Mouse (Mus musculus): ENCODE results near the gene Nhlrc3. TPM values are rescaled to one million over a fixed set of nuclear protein-coding genes. Genes with fewer than 3 reads are reported as not detected.

The Nhlrc3 gene
- polyA plus RNA-seq, 1 experiment from 2014 or later: 10.3 TPM

DNA sequence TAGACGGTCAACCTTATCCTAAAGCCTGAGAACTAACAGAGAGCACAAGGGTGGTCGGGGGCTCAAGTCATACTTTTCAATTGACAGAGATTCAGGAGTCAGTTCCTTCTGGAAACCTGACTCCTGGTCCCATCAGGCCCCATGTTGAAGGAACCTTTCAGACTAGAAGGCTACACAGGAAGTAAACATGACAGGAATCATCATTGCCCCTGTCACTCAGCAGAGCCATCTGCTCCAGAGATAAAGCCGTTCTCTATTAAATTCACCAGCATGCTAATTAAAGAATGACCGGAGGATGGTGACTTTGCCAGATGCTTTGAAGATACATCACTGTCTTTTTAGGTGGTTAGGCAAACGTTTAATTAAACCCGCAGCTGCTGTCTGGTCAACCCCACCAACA, 53.1 kb downstream of the Nhlrc3 start:
- WGBS: 74% methylated on average over 6 of the region's 6 CpGs
- DNase-seq (ENCODE audit: low spot score): no peak

DNA sequence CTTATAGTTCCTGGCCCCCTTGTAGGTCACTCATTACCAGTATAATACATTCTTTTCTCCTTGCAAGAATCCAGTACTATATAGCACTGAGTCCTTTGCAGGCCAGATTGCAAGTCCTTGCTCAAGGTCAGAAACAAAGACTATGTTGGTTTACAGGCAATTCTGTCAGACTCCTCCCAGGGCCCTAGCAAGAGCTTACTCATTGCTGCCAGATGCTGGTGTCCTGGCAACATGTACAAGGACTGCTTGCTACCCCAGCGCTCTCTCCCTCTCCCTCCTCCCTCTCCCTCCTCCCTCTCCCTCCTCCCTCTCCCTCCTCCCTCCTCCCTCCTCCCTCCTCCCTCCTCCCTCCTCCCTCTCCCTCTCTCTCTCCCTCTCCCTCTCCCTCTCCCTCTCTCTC, 56.0 kb downstream of the Nhlrc3 start:
- H3K27me3 ChIP-seq (ENCODE audit: low read depth, poor library complexity, severe bottlenecking): no peaks in the 10 kb centered on the region
- DNase-seq (ENCODE audit: low spot score): no peak
- H3K4me1 ChIP-seq: no peaks in the 10 kb centered on the region; the same call in 1 of the 2 replicates
- H3K9me3 ChIP-seq (replicated peaks): no peaks in the 10 kb centered on the region
- H3K4me3 ChIP-seq: no peak overlapping the region
- H3K27ac ChIP-seq: no peak overlapping the region
- WGBS: 79% methylated on average over 1 of the region's 1 CpGs
- H3K36me3 ChIP-seq: no peaks in the 10 kb centered on the region

More for the DNA sequence above, 53.1 kb downstream of the Nhlrc3 start:
- no peaks in the 10 kb centered on the region for H3K27me3 ChIP-seq (ENCODE audit: low read depth, poor library complexity, severe bottlenecking)
- H3K27ac ChIP-seq: no peak overlapping the region
- H3K36me3 ChIP-seq: no peaks in the 10 kb centered on the region
- H3K4me3 ChIP-seq: no peak overlapping the region
- peaks cover 4% of the 10 kb centered on the region; the same call in 1 of the 2 replicates for H3K4me1 ChIP-seq
- no peaks in the 10 kb centered on the region for H3K9me3 ChIP-seq (replicated peaks)

Other genes starting within 250 kb of the Nhlrc3 start
- gene Proser1, start 334 bp upstream of the Nhlrc3 start, polyA plus RNA-seq (2016; fragmentation: Nextera tagmentation; extraction: Ambion mirVana): 22.1 and 24.3 TPM in 2 replicates
- gene Stoml3, start 25.3 kb upstream of the Nhlrc3 start, polyA plus RNA-seq (2016; fragmentation: Nextera tagmentation; extraction: Ambion mirVana): not detected in 2 replicates
- gene Frem2, start 194.0 kb upstream of the Nhlrc3 start, polyA plus RNA-seq (2016; fragmentation: Nextera tagmentation; extraction: Ambion mirVana): 2.9 and 3.7 TPM in 2 replicates